20 mouse cellular contexts compared by ENCODE assay signal in the genomic region with DNA sequence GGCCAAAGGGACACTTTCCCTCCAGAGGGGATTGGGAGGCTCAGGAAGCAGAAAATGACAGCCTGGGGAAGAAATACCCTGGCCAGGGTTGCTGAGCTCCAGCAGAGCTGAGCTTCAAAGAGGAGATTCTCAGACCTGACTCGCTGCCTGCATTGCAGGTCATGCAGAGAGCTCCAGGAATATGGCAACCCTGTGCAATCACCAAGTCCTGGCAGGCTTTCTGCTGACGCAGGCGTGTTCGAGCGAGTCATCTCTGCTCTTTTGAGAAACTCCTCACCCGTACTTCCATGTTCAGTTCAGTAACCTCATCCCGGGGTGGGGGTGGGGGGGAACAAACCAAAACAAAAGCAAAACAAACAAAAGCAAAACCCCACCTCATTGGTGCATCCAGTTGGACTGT.
DNase-seq lines count a peak whose midpoint lies in the region; TF ChIP-seq lines count a peak whose summit lies in the region.
"Had no signal": no experiment of that assay in that cellular context is flagged by ENCODE, and none has a peak within 500 bp of the region (broad histone marks: within the 10 kb centered on the region; RNA-seq: fewer than 3 reads in every experiment).

No protein-coding gene starts in this region.

- intact Hi-C loops in left cerebral cortex, postnatal 10 days (cut with DNase I), result no loop called here

- no peak overlapping the region for H3ac ChIP-seq in myocyte (ENCODE audit: control insufficient read depth, insufficient read length)

- no peak overlapping the region for H3K4me3 ChIP-seq in myocyte
- H3K4me3 ChIP-seq: embryonic facial prominence, embryonic 10.5 days; embryonic facial prominence, embryonic 12.5 days; forebrain, embryonic 13.5 days; forebrain, embryonic 15.5 days had no signal

- DNase-seq in adrenal gland, postnatal 14 days, result peak; percentile 21
- DNase-seq in adrenal gland, postnatal 25 days, result no peak
- DNase-seq in 3T3-L1 (ENCODE audit: low read depth, low spot score) (peak; percentile 5), NIH3T3 (ENCODE audit: low read depth) (peak; percentile 68)
- DNase-seq in urinary bladder, postnatal 14 days (ENCODE audit: low spot score), result no peak
- no peak for DNase-seq in left cerebral cortex, postnatal 10 days (ENCODE audit: extremely low spot score in 1 of 2, low spot score in 2 of 2)
- DNase-seq: adrenal gland, adult 2 months; adrenal gland, postnatal 10 days; cerebellum, adult 11 months; cerebellum, adult 18-20 months; cerebellum, adult 8-10 months; cerebellum, adult 9-11 months; cerebellum, postnatal 14 days; cerebellum, postnatal 36 days; forebrain, postnatal 0 days had no signal

- H3K4me2 ChIP-seq in myocyte (ENCODE audit: low read depth), result no peak overlapping the region
- H3K4me2 ChIP-seq: embryonic facial prominence, embryonic 12.5 days; forebrain, embryonic 13.5 days; forebrain, embryonic 15.5 days had no signal

- no peaks in the 10 kb centered on the region for H3K36me3 ChIP-seq in myocyte (ENCODE audit: control insufficient read depth, insufficient read depth)
- H3K36me3 ChIP-seq: embryonic facial prominence, embryonic 10.5 days; embryonic facial prominence, embryonic 12.5 days; forebrain, embryonic 15.5 days had no signal

- no peaks in the 10 kb centered on the region for H3K79me2 ChIP-seq in myocyte (ENCODE audit: control insufficient read depth, insufficient read depth)

- no peaks in the 10 kb centered on the region for H3K27me3 ChIP-seq in myocyte (ENCODE audit: control insufficient read depth, insufficient read depth, insufficient read length)
- H3K27me3 ChIP-seq: embryonic facial prominence, embryonic 12.5 days; forebrain, embryonic 13.5 days; forebrain, embryonic 15.5 days had no signal

- no peak for TF ChIP-seq POLR2A in myocyte (IDR thresholded peaks at IDR 0.05; ENCODE audit: insufficient read length, low read depth)

TF ChIP-seq in myocyte, 11 proteins besides CTCF, POLR2A, EP300 and RAD21:
- TF ChIP-seq REST (IDR thresholded peaks at IDR 0.05; ENCODE audit: insufficient read depth, insufficient read length) (no peak), MYOG (IDR thresholded peaks at IDR 0.05; ENCODE audit: control insufficient read depth in 1 of 3, insufficient read depth in 1 of 3, insufficient read length in 2 of 3, low read depth in 2 of 3) (no peak), USF1 (IDR thresholded peaks at IDR 0.05; ENCODE audit: low read depth) (no peak), TCF3 (IDR thresholded peaks at IDR 0.05; ENCODE audit: insufficient read length, low read depth) (no peak), E2F4 (IDR thresholded peaks at IDR 0.05; ENCODE audit: insufficient read depth) (no peak), MAX (IDR thresholded peaks at IDR 0.05; ENCODE audit: low read depth) (no peak), MYOD1 (IDR thresholded peaks at IDR 0.05; ENCODE audit: control insufficient read depth in 1 of 3, insufficient read length in 2 of 3, low read depth in 2 of 3) (no peak), CEBPB (IDR thresholded peaks at IDR 0.05; ENCODE audit: insufficient read depth, poor library complexity, severe bottlenecking) (peak; percentile 69; the same call in 1 of the 2 replicates)
TF ChIP-seq in myocyte: peak in this region for 1.

Comparison
In these comparisons a context has a peak if more than half of its experiments do, and no peak if none do; other contexts are left out.
1. DNase-seq: peak in adrenal gland, postnatal 14 days (single experiment), 3T3-L1 (single experiment) and NIH3T3 (single experiment); none in adrenal gland, postnatal 25 days (single experiment), urinary bladder, postnatal 14 days (single experiment) and left cerebral cortex, postnatal 10 days (0 of 2).